Mouse (Mus musculus) bone marrow, adult 2 months (tissue): Measurements from ENCODE around the gene Zcwpw1.

Experiments used
- CTCF ChIP-seq: fragments of 200-500 bp; IDR thresholded peaks from 2 replicates; pipeline ENCODE4 v1.5.1; 2011; ENCODE audit warnings: low read length, control low read depth; ENCODE audit not compliant: control insufficient read depth, insufficient read depth
- POLR2A ChIP-seq: fragments of 200-500 bp; IDR thresholded peaks from 2 replicates; pipeline ENCODE4 v1.6.1; 2011; ENCODE audit warnings: low read depth, mild to moderate bottlenecking, control low read depth, low read length, borderline replicate concordance; ENCODE audit not compliant: control insufficient read depth

DNA sequence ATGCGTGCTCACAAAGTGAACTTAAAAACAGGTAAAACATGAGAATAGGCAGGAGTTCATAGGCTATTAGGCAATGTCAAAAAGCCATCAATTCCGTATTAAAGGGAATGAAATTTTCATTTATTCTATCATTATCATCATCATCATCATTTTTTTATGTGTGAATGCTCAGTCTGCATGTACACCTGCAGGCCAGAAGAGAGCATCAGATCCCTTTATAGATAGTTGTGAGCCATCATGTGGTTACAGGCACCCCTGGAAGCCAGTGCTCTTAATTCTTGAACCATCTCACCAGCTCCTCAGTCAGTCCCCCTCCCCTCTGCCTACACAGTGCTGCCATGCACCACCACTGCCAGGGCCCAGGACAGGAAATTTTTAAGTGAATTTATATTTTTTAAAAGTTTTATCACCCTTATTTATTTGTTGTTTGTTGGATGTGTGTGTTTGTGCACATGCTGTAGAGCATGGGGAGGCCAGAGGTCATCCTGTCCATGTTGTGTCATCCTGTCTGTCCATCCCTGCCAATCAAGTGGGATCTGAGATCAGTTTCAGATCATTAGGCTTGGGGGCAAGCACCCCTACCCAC lies 1.4 kb downstream of the Zcwpw1 start:
- no peak for TF ChIP-seq CTCF
- TF ChIP-seq POLR2A, result no peak
